Mouse (Mus musculus): ENCODE results near the gene Ecd. TPM values are rescaled to one million over a fixed set of nuclear protein-coding genes. Genes with fewer than 3 reads are reported as not detected.
A peak's percentile ranks its signal among the peaks of the same experiment; 100 is the strongest.
"Not testable (repeated sequence)": the region's sequence is repeated elsewhere in the genome, so short reads cannot be mapped to it uniquely, and the experiment has no call there.

The Ecd gene
- polyA plus RNA-seq, 1 experiment from 2014 or later: 37.5 TPM

GRCm38 (mm10) chr14:20324196-20324595, 23.7 kb downstream of the Ecd start:
- Histone ChIP-seq H3K36me3 (peaks cover 73% of the 10 kb centered on the region), H3K27me3 (replicated peaks) (no peaks in the 10 kb centered on the region), H3K4me3 (no peak overlapping the region), H3K9me3 (replicated peaks) (no peaks in the 10 kb centered on the region), H3K27ac (ENCODE audit: poor library complexity, severe bottlenecking) (no peak overlapping the region), H3K4me1 (replicated peaks) (no peaks in the 10 kb centered on the region), H3K4me2 (no peak overlapping the region), H3K9ac (no peak overlapping the region)
- no peak for ATAC-seq (ENCODE audit: insufficient number of reproducible peaks, low FRiP score)
- WGBS: 92% methylated on average over 9 of the region's 9 CpGs

DNA sequence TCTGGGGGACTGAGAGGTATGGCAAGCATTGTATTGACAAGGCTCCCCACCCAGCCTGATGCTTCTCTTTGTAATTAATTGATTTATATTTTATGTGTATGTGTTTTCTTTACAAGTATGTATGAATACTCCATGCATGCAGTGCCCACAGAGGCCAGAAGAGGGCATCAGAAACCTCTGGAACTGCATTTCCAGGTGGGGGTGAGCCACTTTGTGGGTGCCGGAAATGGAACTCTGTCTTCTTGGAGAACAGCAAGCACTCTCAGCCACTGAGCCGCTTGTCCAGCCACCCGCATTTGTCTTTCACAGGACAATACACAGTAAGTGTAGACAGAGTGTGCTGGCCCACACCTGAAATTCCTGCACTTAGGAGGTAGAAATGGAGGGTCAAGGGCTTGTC, 28.5 kb downstream of the Ecd start:
- Histone ChIP-seq H3K4me3 (no peak overlapping the region), H3K9ac (no peak overlapping the region), H3K9me3 (replicated peaks) (no peaks in the 10 kb centered on the region), H3K4me2 (no peak overlapping the region), H3K4me1 (replicated peaks) (no peaks in the 10 kb centered on the region), H3K36me3 (peaks cover 60% of the 10 kb centered on the region), H3K27ac (ENCODE audit: poor library complexity, severe bottlenecking) (no peak overlapping the region), H3K27me3 (replicated peaks) (no peaks in the 10 kb centered on the region)
- ATAC-seq (ENCODE audit: insufficient number of reproducible peaks, low FRiP score): no peak
- WGBS: 83% methylated on average over 3 of the region's 3 CpGs

DNA sequence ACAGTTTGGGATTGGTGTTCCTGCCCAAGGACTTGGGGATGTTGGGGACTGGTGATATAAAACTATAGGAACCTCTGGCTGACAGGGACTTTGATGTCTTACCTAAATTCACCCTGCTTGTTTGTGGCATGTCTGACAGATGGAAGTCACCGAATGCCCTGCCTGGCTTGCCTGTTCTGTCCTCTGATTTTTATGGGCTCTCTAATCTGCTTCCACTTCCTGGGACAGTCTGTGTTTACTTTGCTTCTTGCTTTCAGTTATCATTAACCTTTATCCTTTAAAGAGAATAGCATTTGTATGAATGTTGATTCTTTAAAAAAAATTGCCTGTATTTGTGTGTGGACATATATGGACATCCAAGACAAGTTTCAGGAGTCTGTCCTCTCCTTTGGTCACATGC, 32.8 kb downstream of the Ecd start:
- no peaks in the 10 kb centered on the region for H3K27me3 ChIP-seq (replicated peaks)
- H3K9me3 ChIP-seq (replicated peaks): no peaks in the 10 kb centered on the region
- ATAC-seq (ENCODE audit: insufficient number of reproducible peaks, low FRiP score): no peak
- no peak overlapping the region for H3K9ac ChIP-seq
- H3K4me2 ChIP-seq: no peak overlapping the region
- WGBS: 76% methylated on average over 1 of the region's 1 CpGs
- H3K36me3 ChIP-seq: peaks cover 55% of the 10 kb centered on the region
- H3K27ac ChIP-seq (ENCODE audit: poor library complexity, severe bottlenecking): no peak overlapping the region
- no peak overlapping the region for H3K4me3 ChIP-seq
- H3K4me1 ChIP-seq (replicated peaks): no peaks in the 10 kb centered on the region

GRCm38 (mm10) chr14:20305085-20305484, 42.8 kb downstream of the Ecd start:
- ATAC-seq (ENCODE audit: insufficient number of reproducible peaks, low FRiP score); H3K4me1 ChIP-seq (replicated peaks): not testable (repeated sequence)
- 75% methylated on average over 2 of the region's 2 CpGs for WGBS

DNA sequence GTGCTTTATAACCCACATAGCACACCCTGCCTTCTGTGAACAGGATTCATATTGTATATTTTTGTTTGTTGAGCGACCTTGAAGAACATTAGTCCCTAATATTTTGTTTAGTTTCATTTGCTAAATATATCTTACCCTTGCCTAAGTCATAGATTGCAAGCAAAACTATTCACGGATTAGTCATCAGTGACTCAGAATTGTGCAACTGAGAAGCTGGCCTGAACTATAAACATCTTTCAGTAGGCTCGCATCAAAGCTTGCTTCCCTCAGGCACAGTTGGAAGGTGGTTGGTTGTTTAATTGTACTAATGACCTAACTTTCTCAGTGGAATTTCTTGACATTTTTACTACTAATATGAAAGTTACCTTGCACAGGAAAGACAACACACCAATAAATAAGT, 49.8 kb downstream of the Ecd start:
- Histone ChIP-seq H3K9me3 (replicated peaks) (no peaks in the 10 kb centered on the region), H3K36me3 (peaks cover 3% of the 10 kb centered on the region; the same call in 1 of the 2 replicates), H3K4me2 (no peak overlapping the region), H3K4me3 (no peak overlapping the region), H3K27me3 (replicated peaks) (no peaks in the 10 kb centered on the region), H3K9ac (no peak overlapping the region), H3K4me1 (replicated peaks) (peaks cover 5% of the 10 kb centered on the region; the same call in 1 of the 2 replicates), H3K27ac (ENCODE audit: poor library complexity, severe bottlenecking) (no peak overlapping the region)
- no peak for ATAC-seq (ENCODE audit: insufficient number of reproducible peaks, low FRiP score)
- 82% methylated on average over 3 of the region's 3 CpGs for WGBS

More at GRCm38 (mm10) chr14:20305085-20305484, 42.8 kb downstream of the Ecd start:
- H3K9ac ChIP-seq; H3K27me3 ChIP-seq (replicated peaks); H3K4me3 ChIP-seq; H3K9me3 ChIP-seq (replicated peaks); H3K27ac ChIP-seq (ENCODE audit: poor library complexity, severe bottlenecking); H3K4me2 ChIP-seq: not testable (repeated sequence)
- H3K36me3 ChIP-seq: peaks cover 36% of the 10 kb centered on the region

DNA sequence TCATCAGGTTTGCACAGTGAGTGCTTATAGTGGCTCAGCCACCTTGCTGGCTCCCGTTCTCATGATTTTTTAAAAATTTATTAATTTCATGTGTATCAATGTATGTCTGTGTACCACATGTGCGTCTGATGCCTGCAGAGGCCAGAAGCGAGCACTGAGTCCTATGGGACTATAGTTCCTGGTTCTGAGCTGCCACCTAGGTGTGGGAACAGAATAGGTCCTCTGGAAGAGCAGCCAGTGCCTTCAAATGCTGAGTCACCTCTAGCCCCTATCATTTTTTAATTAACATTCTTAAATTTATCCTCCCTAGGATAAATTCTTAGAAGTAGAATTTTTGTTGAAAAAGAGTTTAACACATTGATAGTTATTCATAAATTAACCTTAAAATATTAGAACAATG, 50.3 kb downstream of the Ecd start:
- Histone ChIP-seq H3K4me1 (replicated peaks) (peaks cover 5% of the 10 kb centered on the region; the same call in 1 of the 2 replicates), H3K4me2 (no peak overlapping the region), H3K9ac (no peak overlapping the region), H3K27me3 (replicated peaks) (no peaks in the 10 kb centered on the region), H3K36me3 (peaks cover 3% of the 10 kb centered on the region; the same call in 1 of the 2 replicates), H3K9me3 (replicated peaks) (no peaks in the 10 kb centered on the region), H3K4me3 (no peak overlapping the region), H3K27ac (ENCODE audit: poor library complexity, severe bottlenecking) (no peak overlapping the region)
- no peak for ATAC-seq (ENCODE audit: insufficient number of reproducible peaks, low FRiP score)
- 84% methylated on average over 3 of the region's 3 CpGs for WGBS

- ATAC-seq (ENCODE audit: insufficient number of reproducible peaks, low FRiP score): no peak
- Histone ChIP-seq H3K9ac (peak overlapping the region; percentile 74), H3K4me1 (replicated peaks) (peaks cover 5% of the 10 kb centered on the region; the same call in 1 of the 2 replicates), H3K4me3 (peak overlapping the region; percentile 65), H3K27ac (ENCODE audit: poor library complexity, severe bottlenecking) (no peak overlapping the region), H3K9me3 (replicated peaks) (no peaks in the 10 kb centered on the region), H3K36me3 (no peaks in the 10 kb centered on the region), H3K27me3 (replicated peaks) (no peaks in the 10 kb centered on the region), H3K4me2 (peak overlapping the region; percentile 70)
- WGBS: 47% methylated on average over 8 of the region's 8 CpGs
Measured at GRCm38 (mm10) chr14:20294947-20295346, 53.0 kb downstream of the Ecd start.

GRCm38 (mm10) chr14:20294117-20294892, 53.6 kb downstream of the Ecd start, which contains the start of gene Nudt13:
Gene Nudt13, plus strand, starts transcription at chr14:20294697.
- 22% methylated on average over 14 of the region's 14 CpGs for WGBS
- H3K27me3 ChIP-seq (replicated peaks): no peaks in the 10 kb centered on the region
- peak within 1 kb of the TSS; percentile 74 for H3K9ac ChIP-seq
- no peaks in the 10 kb centered on the region for H3K36me3 ChIP-seq
- H3K4me1 ChIP-seq (replicated peaks): peaks cover 5% of the 10 kb centered on the region; the same call in 1 of the 2 replicates
- peak; percentile 90 for ATAC-seq (ENCODE audit: insufficient number of reproducible peaks, low FRiP score)
- H3K9me3 ChIP-seq (replicated peaks): no peaks in the 10 kb centered on the region
- H3K4me2 ChIP-seq: peak within 1 kb of the TSS; percentile 70
- H3K4me3 ChIP-seq: peak within 1 kb of the TSS; percentile 65
- H3K27ac ChIP-seq (ENCODE audit: poor library complexity, severe bottlenecking): no peak within 1 kb of the TSS

DNA sequence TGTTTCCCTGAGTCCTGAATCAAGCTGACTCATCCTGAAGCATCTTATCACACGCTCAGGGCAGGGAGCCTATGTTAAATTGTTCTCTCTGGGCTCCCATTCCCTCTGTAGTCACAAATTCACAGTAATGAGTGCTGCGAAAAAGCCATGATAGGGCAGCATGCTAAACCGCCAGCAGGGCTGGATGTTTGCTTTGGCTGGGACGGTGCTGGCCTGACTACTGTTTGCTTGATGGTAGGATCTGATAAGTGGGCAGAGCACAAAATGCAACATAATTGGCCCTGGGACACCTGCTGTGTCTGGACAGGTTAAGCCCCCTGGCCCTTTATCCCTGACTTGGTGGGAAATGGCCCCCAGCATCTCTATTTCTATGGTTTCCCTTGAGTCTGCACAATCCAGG, 56.5 kb downstream of the Ecd start:
- no peak overlapping the region for H3K9ac ChIP-seq
- no peak overlapping the region for H3K4me2 ChIP-seq
- no peak overlapping the region for H3K27ac ChIP-seq (ENCODE audit: poor library complexity, severe bottlenecking)
- 67% methylated on average over 4 of the region's 4 CpGs for WGBS
- H3K9me3 ChIP-seq (replicated peaks): no peaks in the 10 kb centered on the region
- H3K36me3 ChIP-seq: no peaks in the 10 kb centered on the region
- H3K27me3 ChIP-seq (replicated peaks): no peaks in the 10 kb centered on the region
- H3K4me1 ChIP-seq (replicated peaks): peaks cover 5% of the 10 kb centered on the region; the same call in 1 of the 2 replicates
- ATAC-seq (ENCODE audit: insufficient number of reproducible peaks, low FRiP score): no peak
- H3K4me3 ChIP-seq: no peak overlapping the region

Other genes with a start within 250 kb of the Ecd start
- gene Saysd1, start 209.6 kb downstream of the Ecd start, polyA plus RNA-seq (2016; fragmentation: Nextera tagmentation; extraction: Ambion mirVana): 7.3 and 7.9 TPM in 2 replicates
- gene Kcnk5, start 166.3 kb downstream of the Ecd start, polyA plus RNA-seq (2016; fragmentation: Nextera tagmentation; extraction: Ambion mirVana): 3.5 and 3.6 TPM in 2 replicates
- not detected in 2 replicates for gene Kcnk16, start 78.9 kb downstream of the Ecd start, polyA plus RNA-seq (2016; fragmentation: Nextera tagmentation; extraction: Ambion mirVana)
- 10.9 and 16.4 TPM in 2 replicates for gene Nudt13, start 53.4 kb downstream of the Ecd start, polyA plus RNA-seq (2016; fragmentation: Nextera tagmentation; extraction: Ambion mirVana)
- gene Fam149b, start within 50 bp of the Ecd start, polyA plus RNA-seq (2016; fragmentation: Nextera tagmentation; extraction: Ambion mirVana): 25.7 and 29.2 TPM in 2 replicates
- gene Dnajc9, start 40.8 kb upstream of the Ecd start, polyA plus RNA-seq (2016; fragmentation: Nextera tagmentation; extraction: Ambion mirVana): 97.6 and 99.1 TPM in 2 replicates
- 87.0 and 88.7 TPM in 2 replicates for gene Mrps16, start 45.5 kb upstream of the Ecd start, polyA plus RNA-seq (2016; fragmentation: Nextera tagmentation; extraction: Ambion mirVana)
- not detected in 2 replicates for gene Cfap70, start 104.1 kb upstream of the Ecd start, polyA plus RNA-seq (2016; fragmentation: Nextera tagmentation; extraction: Ambion mirVana)
- 38.6 and 38.8 TPM in 2 replicates for gene Anxa7, start 132.0 kb upstream of the Ecd start, polyA plus RNA-seq (2016; fragmentation: Nextera tagmentation; extraction: Ambion mirVana)
- gene Mss51, start 148.8 kb upstream of the Ecd start, polyA plus RNA-seq (2016; fragmentation: Nextera tagmentation; extraction: Ambion mirVana): 0.50 and 0.51 TPM in 2 replicates
- gene Ppp3cb, start 198.5 kb upstream of the Ecd start, polyA plus RNA-seq (2016; fragmentation: Nextera tagmentation; extraction: Ambion mirVana): 43.0 and 43.5 TPM in 2 replicates

Data from heart, embryonic 12.5 days (tissue).